Mouse (Mus musculus) heart, embryonic 15.5 days (tissue): ENCODE results near the gene Cygb. TPM values are rescaled to one million over a fixed set of nuclear protein-coding genes. Genes with fewer than 3 reads are reported as not detected.

Source experiments
- ATAC-seq: fragments of 200-750 bp; cut with Nextera tagmentation; replicated peaks from 2 replicates; pipeline ENCODE4 v1.8.0; 2017; ENCODE audit warnings: low read depth, moderate TSS enrichment; ENCODE audit not compliant: insufficient number of reproducible peaks, insufficient read depth, low FRiP score
- H3K27ac ChIP-seq: fragments of 300-500 bp; sonication (generic); 2 replicates; pipeline ENCODE4 v1.5.1; 2015; ENCODE audit warnings: mild to moderate bottlenecking, inconsistent platforms
- H3K27me3 ChIP-seq: fragments of 300-500 bp; sonication (generic); 2 replicates; pipeline ENCODE4 v1.6.1; 2015; ENCODE audit warnings: inconsistent platforms
- H3K36me3 ChIP-seq: fragments of 300-500 bp; sonication (generic); 2 replicates; pipeline ENCODE4 v1.6.1; 2015; ENCODE audit warnings: mild to moderate bottlenecking, inconsistent platforms
- H3K4me1 ChIP-seq: fragments of 300-500 bp; sonication (generic); replicated peaks from 2 replicates; pipeline ENCODE4 v1.6.1; 2015; ENCODE audit warnings: inconsistent platforms
- H3K4me2 ChIP-seq: fragments of 300-500 bp; sonication (generic); 2 replicates; pipeline ENCODE4 v1.6.1; 2015; ENCODE audit warnings: inconsistent platforms, mild to moderate bottlenecking, moderate library complexity
- H3K4me3 ChIP-seq: fragments of 300-500 bp; sonication (generic); 2 replicates; pipeline ENCODE4 v1.5.1; 2015; ENCODE audit warnings: mild to moderate bottlenecking, inconsistent platforms
- H3K9ac ChIP-seq: fragments of 300-500 bp; sonication (generic); 2 replicates; pipeline ENCODE4 v1.6.1; 2015; ENCODE audit warnings: mild to moderate bottlenecking, inconsistent platforms
- H3K9me3 ChIP-seq: fragments of 300-500 bp; sonication (generic); replicated peaks from 2 replicates; pipeline ENCODE4 v1.6.1; 2016; ENCODE audit warnings: inconsistent platforms
- WGBS: fragments of 180-500 bp; shearing (Covaris S2); methylation state at CpG from one replicate; pipeline ENCODE4 v1.1.7; 2015; ENCODE audit warnings: mixed read lengths; 5-methylcytosine and 5-hydroxymethylcytosine counted together
- polyA plus RNA-seq: library from polyadenylated mRNA; unstranded; fragments of >200 nt; fragmentation: Nextera tagmentation; extraction: Ambion mirVana; gene quantifications from 2 replicates; pipeline ENCODE4 v1.2.1, GENCODE M21; 2015

Gene Cygb
- polyA plus RNA-seq, 1 experiment from 2014 or later: 9.1 TPM

DNA sequence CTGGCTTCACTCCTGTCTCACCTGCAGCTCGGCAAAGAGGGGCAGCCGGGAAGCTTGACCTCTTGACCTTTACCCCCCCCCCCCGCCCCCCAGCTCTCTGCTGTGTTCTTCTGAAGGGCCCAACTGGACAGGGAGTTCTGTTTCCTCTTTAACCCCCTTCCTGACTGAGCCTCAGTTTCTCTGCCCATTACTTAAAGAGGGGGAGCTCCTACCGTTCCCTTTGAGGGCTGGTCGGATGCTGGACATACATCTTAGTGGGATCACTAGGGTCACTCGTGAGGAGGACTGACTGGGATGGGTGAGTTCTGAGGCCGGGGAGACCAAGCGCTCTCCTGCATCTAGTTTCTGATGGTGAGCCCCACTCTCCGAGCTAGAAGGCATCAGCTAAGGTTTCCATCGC, 879 bp downstream of the Cygb start, which contains the start of gene Prcd:
Gene Prcd, plus strand, starts transcription at position 301 of the 400 bp plus-strand sequence.
- H3K4me1 ChIP-seq: peaks cover 41% of the 10 kb centered on the region
- ATAC-seq: no peak
- H3K9ac ChIP-seq: peak within 1 kb of the TSS; percentile 61
- H3K9me3 ChIP-seq: no peaks in the 10 kb centered on the region
- peak within 1 kb of the TSS; percentile 59 for H3K4me3 ChIP-seq
- peak within 1 kb of the TSS; percentile 96 for H3K4me2 ChIP-seq
- H3K36me3 ChIP-seq: no peaks in the 10 kb centered on the region
- WGBS: 3% methylated on average over 10 of the region's 10 CpGs
- H3K27me3 ChIP-seq: peaks cover 62% of the 10 kb centered on the region
- H3K27ac ChIP-seq: no peak within 1 kb of the TSS

DNA sequence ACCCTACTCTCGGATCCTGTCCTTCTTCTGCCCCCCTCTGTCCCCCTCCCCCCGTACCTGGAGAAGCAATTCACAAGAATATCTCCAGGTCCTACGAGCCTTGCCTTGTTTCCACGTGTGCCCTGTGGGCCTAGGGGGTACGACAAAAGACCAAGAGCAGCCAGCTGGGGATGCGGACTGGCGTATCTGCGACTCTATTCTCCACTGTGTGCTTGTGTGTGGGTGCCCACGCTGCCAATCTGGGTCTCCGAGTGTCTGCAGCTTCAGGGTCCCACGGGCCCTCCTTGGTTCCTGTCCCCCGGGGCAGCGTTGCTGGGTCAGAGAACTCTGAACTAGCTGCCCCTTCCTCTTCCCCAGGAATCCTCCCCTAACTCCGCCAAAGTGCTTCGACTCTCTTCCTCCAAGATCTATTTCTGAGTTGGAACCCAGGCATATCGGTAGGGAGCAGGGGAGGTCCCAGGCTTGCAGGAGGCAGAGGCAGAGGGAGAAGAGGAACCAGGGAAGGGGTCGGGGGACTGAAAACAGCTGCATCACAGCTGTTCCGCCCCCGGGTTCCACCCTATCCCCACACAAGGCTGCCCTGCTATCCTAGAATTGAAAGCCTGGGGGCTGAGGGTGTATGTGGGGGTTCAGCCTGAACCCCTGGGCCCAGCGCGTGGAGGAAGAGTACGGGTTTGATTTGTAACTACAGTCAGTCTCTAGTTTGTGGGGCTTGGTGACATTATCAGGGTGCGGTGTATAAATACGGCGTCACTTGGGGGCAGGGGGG, 1.6 kb downstream of the Cygb start:
- ATAC-seq: no peak
- Histone ChIP-seq H3K27me3 (peaks cover 63% of the 10 kb centered on the region), H3K9ac (no peak overlapping the region), H3K27ac (no peak overlapping the region), H3K4me1 (peaks cover 39% of the 10 kb centered on the region), H3K9me3 (no peaks in the 10 kb centered on the region), H3K4me2 (peak overlapping the region; percentile 96), H3K36me3 (no peaks in the 10 kb centered on the region), H3K4me3 (peak overlapping the region; percentile 59)
- WGBS: 69% methylated on average over 25 of the region's 25 CpGs

DNA sequence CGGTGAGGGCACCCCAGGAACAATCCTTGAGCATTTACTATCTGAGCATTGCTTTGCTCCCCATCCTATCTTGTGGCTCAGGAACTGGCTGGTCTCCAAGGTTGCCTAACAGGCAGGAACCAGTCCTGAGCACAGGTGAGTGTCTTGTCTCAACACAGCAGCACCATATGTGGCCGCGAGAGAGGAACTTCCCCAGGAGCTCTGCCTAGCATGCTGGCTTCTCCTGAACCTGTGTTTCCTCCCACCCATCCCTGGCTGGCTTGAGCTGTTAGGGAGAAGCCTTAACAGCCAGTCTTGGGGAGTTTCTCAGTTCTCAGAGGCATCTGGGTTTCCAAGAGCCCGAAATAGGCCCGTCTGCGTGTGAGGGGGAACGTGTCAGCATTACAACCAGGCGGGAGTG, 2.8 kb downstream of the Cygb start:
- H3K9ac ChIP-seq: no peak overlapping the region
- peaks cover 37% of the 10 kb centered on the region for H3K4me1 ChIP-seq
- no peak overlapping the region for H3K4me3 ChIP-seq
- H3K4me2 ChIP-seq: no peak overlapping the region
- no peaks in the 10 kb centered on the region for H3K9me3 ChIP-seq
- no peak overlapping the region for H3K27ac ChIP-seq
- WGBS: 74% methylated on average over 8 of the region's 8 CpGs
- H3K36me3 ChIP-seq: no peaks in the 10 kb centered on the region
- ATAC-seq: no peak
- peaks cover 75% of the 10 kb centered on the region for H3K27me3 ChIP-seq

DNA sequence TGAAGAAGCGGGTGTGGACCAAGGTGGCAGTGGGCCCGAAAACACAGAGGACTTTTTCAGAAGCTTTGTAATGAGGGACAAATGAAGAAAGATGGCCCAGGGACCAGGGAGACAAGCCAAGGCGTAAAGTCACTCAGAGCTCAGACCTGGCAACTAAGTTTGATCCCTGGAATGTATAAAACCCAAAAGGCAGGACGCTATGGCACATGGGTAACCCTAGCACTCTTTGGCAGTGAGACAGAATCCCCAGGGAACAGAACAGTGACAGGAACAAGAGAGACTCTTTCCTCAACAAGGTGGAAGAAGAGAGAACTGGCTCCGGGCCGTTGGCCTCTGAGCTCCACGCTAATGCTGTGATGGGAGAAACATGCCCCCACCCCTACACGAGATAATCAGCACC, 3.3 kb downstream of the Cygb start:
- H3K4me2 ChIP-seq: no peak overlapping the region
- WGBS: 85% methylated on average over 8 of the region's 8 CpGs
- no peaks in the 10 kb centered on the region for H3K9me3 ChIP-seq
- no peak overlapping the region for H3K27ac ChIP-seq
- peaks cover 34% of the 10 kb centered on the region for H3K4me1 ChIP-seq
- no peak overlapping the region for H3K9ac ChIP-seq
- no peaks in the 10 kb centered on the region for H3K36me3 ChIP-seq
- ATAC-seq: no peak
- no peak overlapping the region for H3K4me3 ChIP-seq
- peaks cover 75% of the 10 kb centered on the region for H3K27me3 ChIP-seq

DNA sequence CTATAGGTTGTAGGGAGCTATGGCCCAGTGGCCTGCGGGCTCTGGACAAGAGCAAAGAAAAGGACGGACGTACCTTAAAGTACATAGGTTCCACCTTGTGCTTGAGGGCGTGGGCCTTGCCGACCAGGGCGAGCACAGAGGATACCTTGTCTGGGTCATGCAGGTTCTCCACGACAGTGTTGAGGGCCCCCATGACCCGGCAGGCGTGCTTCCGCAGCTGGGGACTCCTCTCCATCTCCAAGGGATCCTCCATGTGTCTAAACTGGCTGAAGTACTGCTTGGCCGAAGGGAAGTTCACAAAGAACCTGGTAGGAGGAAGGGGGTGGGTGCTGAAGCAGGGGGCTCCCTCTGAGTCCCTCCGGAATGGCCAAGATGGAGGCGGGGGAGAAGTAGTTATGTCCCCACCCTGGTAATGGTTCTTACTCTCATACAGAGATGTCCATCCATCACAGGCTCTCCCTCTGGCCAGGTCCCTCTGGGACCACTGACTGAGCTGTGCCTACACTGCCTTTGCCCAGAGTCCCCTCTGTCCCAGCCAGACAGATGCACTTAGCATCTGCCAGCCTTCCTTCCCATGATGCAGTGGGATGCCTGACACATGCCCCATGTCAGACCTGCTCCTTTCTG, 4.3 kb downstream of the Cygb start:
- H3K27ac ChIP-seq: no peak overlapping the region
- no peak overlapping the region for H3K9ac ChIP-seq
- no peak overlapping the region for H3K4me2 ChIP-seq
- H3K4me1 ChIP-seq: peaks cover 34% of the 10 kb centered on the region
- no peaks in the 10 kb centered on the region for H3K36me3 ChIP-seq
- H3K4me3 ChIP-seq: no peak overlapping the region
- 87% methylated on average over 13 of the region's 13 CpGs for WGBS
- H3K9me3 ChIP-seq: no peaks in the 10 kb centered on the region
- no peak for ATAC-seq
- H3K27me3 ChIP-seq: peaks cover 69% of the 10 kb centered on the region

DNA sequence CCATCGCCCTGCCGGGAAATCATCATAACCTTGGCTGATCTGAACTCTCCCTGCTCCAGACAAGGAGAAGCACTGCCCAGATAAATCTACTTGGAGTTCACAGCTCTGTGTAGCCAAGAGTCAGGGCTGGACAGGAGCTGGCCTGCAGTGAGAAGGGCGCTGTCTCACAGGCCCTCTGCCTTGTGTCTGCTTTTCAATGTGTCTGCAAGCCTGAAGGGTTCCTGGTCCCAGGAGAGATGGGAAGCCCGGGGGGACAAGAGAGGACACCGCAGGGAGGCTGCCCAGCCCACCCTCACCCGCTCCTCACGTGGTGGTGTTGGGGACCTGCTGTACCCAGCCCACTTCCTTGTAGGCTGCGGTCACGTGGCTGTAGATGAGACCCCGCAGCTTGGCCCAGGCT, 5.1 kb downstream of the Cygb start:
- Histone ChIP-seq H3K4me2 (no peak overlapping the region), H3K4me1 (peaks cover 34% of the 10 kb centered on the region), H3K4me3 (no peak overlapping the region), H3K36me3 (no peaks in the 10 kb centered on the region), H3K27ac (peak overlapping the region; percentile 68), H3K9me3 (no peaks in the 10 kb centered on the region), H3K9ac (no peak overlapping the region), H3K27me3 (peaks cover 64% of the 10 kb centered on the region)
- WGBS: 66% methylated on average over 10 of the region's 10 CpGs
- no peak for ATAC-seq

DNA sequence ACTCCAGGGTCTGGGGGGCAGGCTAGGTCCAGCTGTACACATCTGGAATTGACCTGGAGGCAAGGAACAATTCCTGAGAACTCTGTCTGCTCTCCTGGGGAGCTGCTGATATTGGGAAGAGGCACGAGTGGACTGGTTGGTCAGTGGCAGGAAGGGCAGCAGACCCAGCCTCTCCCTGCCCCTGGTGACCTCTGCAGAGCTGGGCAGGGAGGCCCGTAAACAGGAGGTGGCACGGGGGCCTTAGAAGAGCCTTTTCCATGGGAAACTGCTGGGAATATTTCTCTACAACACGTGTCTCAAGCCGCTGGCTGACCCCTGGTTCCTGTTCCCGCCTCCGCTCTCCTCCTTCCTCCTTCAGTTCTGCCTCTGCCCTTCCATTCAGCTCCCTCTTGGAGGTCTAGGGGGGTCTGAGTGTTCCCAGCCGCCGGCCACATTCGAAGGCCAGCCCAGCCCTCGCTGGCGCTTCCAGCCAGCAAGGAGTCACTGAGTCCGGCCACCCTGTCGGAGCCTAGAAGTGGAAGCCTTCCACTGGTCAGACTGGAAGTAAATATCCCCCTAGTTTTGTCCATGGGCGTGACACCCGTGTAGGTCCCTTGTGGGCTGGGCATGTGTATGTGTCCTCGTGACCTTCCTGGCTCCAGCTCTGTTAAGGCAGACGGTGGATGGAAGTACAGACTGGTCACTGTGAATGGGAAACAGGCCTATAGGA, 5.7 kb downstream of the Cygb start:
- H3K27me3 ChIP-seq: peaks cover 63% of the 10 kb centered on the region
- H3K4me3 ChIP-seq: no peak overlapping the region
- 0 out of 2 replicates have a peak, but pooled peaks have one; percentile 33 for ATAC-seq
- H3K27ac ChIP-seq: peak overlapping the region; percentile 68
- WGBS: 46% methylated on average over 18 of the region's 18 CpGs
- H3K36me3 ChIP-seq: no peaks in the 10 kb centered on the region
- H3K4me1 ChIP-seq: peaks cover 34% of the 10 kb centered on the region
- H3K4me2 ChIP-seq: no peak overlapping the region
- H3K9ac ChIP-seq: no peak overlapping the region
- H3K9me3 ChIP-seq: no peaks in the 10 kb centered on the region

DNA sequence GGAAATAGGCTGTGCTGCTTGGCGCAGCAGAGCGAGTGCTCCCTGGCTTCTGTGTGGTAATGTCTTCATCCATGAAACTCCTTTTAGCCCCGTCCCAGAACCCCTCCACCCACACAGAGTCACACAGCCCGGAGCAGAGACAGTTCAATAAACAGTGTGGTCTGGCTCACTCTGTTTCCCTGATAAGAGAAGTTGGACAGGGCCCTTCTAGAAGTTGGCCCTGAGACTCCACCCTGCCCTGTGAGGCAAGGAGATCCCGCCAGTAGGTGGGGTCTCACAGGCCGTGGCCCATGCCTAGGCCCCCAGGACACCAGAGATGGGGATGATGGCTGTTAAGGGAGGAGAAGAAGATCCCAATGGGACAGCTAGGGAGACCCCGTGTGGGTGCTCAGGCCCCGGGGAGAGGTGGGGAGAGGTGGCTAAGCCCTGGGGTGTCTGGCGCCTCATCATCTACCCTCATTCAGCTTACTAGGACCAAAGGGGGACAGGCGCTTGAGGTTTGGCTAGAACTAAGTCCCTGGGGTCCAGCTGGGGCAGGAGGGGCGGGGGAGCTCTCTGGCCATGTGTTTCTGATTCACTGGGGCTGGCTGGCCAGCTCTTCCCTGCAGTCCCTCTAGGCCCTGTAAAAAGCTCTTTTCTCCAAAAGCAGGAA, 6.6 kb downstream of the Cygb start:
- 43% methylated on average over 11 of the region's 11 CpGs for WGBS
- Histone ChIP-seq H3K36me3 (no peaks in the 10 kb centered on the region), H3K4me3 (no peak overlapping the region), H3K27ac (peak overlapping the region; percentile 68), H3K9ac (no peak overlapping the region), H3K9me3 (no peaks in the 10 kb centered on the region), H3K4me1 (peaks cover 33% of the 10 kb centered on the region), H3K4me2 (no peak overlapping the region), H3K27me3 (peaks cover 55% of the 10 kb centered on the region)
- ATAC-seq: peak; percentile 51; the same call in 1 of the 2 replicates

DNA sequence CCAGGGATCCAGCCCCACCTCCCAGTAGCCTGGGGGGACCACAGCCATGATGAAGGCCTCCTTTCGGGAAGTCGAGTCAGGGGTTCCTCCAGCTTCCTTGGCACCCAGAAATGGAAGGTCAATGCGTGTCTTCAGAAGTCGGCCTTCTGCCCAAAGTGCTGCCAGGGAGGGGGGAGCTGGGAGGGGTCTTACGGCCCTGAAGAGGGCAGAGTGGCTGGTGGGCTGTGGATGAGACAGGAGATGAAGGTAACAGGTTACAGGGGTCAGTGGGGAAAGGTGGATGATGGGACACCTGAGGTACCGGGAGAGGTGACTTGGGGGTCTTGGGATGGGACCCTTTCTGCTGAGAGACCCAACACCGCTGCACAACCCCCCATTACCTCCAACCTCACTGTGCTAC, 7.3 kb downstream of the Cygb start:
- H3K36me3 ChIP-seq: no peaks in the 10 kb centered on the region
- ATAC-seq: no peak
- whole genome bisulfite sequencing: 82% methylated on average over 7 of the region's 7 CpGs
- H3K4me3 ChIP-seq: no peak overlapping the region
- H3K9me3 ChIP-seq: no peaks in the 10 kb centered on the region
- H3K9ac ChIP-seq: no peak overlapping the region
- H3K27ac ChIP-seq: peak overlapping the region; percentile 68
- H3K4me2 ChIP-seq: no peak overlapping the region
- H3K27me3 ChIP-seq: peaks cover 52% of the 10 kb centered on the region
- peaks cover 33% of the 10 kb centered on the region for H3K4me1 ChIP-seq

DNA sequence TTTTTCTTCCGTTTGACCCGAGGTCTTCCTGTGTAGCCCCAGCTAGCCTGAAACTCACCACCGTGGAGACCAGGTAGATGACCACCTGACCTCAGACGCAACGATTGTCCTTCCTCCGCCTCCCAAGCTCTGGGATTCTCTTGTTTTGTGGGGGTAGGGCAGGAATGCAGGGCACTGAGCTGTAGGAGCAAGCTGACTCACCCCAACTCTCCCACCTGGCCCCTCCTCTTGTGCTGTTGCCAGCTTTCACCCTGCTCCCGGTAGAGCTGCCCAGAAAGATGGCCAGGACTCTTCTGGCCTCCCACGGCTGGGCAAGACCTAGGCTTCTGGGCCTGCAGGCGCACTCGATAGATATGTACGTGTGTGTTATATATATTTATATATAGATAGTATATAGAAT, 8.0 kb downstream of the Cygb start:
- no peak overlapping the region for H3K4me2 ChIP-seq
- peaks cover 48% of the 10 kb centered on the region for H3K27me3 ChIP-seq
- H3K4me1 ChIP-seq: peaks cover 33% of the 10 kb centered on the region
- H3K4me3 ChIP-seq: no peak overlapping the region
- no peaks in the 10 kb centered on the region for H3K9me3 ChIP-seq
- H3K9ac ChIP-seq: no peak overlapping the region
- no peaks in the 10 kb centered on the region for H3K36me3 ChIP-seq
- 68% methylated on average over 11 of the region's 11 CpGs for WGBS
- no peak overlapping the region for H3K27ac ChIP-seq
- no peak for ATAC-seq

DNA sequence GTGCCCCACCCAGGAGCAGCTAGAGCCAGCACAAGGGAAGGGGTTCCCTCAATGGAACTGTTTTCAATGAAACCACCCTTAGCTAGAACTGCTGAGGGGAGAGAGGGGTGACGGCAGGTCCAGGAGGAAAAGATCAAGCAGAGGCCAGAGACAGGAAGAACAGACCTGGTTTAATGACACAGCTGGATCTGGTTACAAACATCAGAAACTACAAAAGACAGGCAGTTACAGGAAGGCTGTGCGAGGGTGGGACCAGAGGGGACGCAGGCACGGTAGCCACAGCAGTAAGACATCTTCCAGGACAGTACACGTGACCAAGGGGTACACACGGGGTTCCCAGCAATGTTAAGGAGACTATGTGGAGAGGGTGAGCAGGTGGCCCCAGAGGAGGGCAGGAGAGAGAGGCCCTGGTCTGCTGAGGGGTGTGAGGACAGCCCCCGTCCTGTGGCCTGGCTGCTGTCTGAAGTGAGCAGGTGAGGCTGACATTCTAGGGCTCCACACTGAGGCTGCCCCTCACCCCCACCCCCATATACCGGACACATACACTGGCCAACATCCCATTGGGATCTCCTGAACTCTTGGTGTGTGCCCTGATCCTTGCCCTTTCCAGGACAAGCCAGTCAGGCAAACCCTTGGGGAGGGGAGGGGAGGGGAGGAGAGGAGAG, 8.5 kb downstream of the Cygb start:
- Histone ChIP-seq H3K4me2 (no peak overlapping the region), H3K4me1 (peaks cover 33% of the 10 kb centered on the region), H3K27me3 (peaks cover 44% of the 10 kb centered on the region), H3K27ac (no peak overlapping the region), H3K36me3 (no peaks in the 10 kb centered on the region), H3K4me3 (no peak overlapping the region), H3K9ac (no peak overlapping the region), H3K9me3 (no peaks in the 10 kb centered on the region)
- 56% methylated on average over 8 of the region's 8 CpGs for WGBS
- ATAC-seq: no peak
